Mouse (Mus musculus) hindbrain, embryonic 14.5 days (tissue): ENCODE results near the gene Vsx1. TPM values are rescaled to one million over a fixed set of nuclear protein-coding genes. Genes with fewer than 3 reads are reported as not detected.

Experiments
- ATAC-seq: fragments of 200-750 bp; cut with Nextera tagmentation; 2 replicates; pipeline ENCODE4 v1.8.0; 2017; ENCODE audit warnings: moderate number of reproducible peaks, mild to moderate bottlenecking, moderate TSS enrichment, moderate library complexity; ENCODE audit not compliant: low FRiP score
- DNase-seq: peaks from one replicate; pipeline ENCODE4 v3.0.0-alpha.2; 2015; ENCODE audit warnings: low spot score
- H3K27ac ChIP-seq: fragments of 300-500 bp; sonication (generic); 2 replicates; pipeline ENCODE4 v1.5.1; 2014; ENCODE audit warnings: mild to moderate bottlenecking, moderate library complexity
- H3K27me3 ChIP-seq: fragments of 300-500 bp; sonication (generic); 2 replicates; pipeline ENCODE4 v1.6.1; 2014; ENCODE audit warnings: mild to moderate bottlenecking, low read length, mixed read lengths; ENCODE audit not compliant: control insufficient read depth, insufficient read depth
- H3K36me3 ChIP-seq: fragments of 300-500 bp; sonication (generic); replicated peaks from 2 replicates; pipeline ENCODE4 v1.6.1; 2014; ENCODE audit not compliant: control insufficient read depth, insufficient read depth
- H3K4me1 ChIP-seq: fragments of 300-500 bp; sonication (generic); replicated peaks from 2 replicates; pipeline ENCODE4 v1.6.1; 2014; ENCODE audit warnings: antibody characterized with exemption, low read length, mixed read lengths; ENCODE audit not compliant: control insufficient read depth, insufficient read depth
- H3K4me2 ChIP-seq: fragments of 300-500 bp; sonication (generic); replicated peaks from 2 replicates; pipeline ENCODE4 v1.6.1; 2014; ENCODE audit warnings: mild to moderate bottlenecking, moderate library complexity
- H3K4me3 ChIP-seq: fragments of 300-500 bp; sonication (generic); replicated peaks from 2 replicates; pipeline ENCODE4 v1.5.1; 2014; ENCODE audit warnings: mild to moderate bottlenecking, low read length
- H3K9ac ChIP-seq: fragments of 300-500 bp; sonication (generic); 2 replicates; pipeline ENCODE4 v1.6.1; 2014
- H3K9me3 ChIP-seq: fragments of 300-500 bp; sonication (generic); 2 replicates; pipeline ENCODE4 v1.6.1; 2016; ENCODE audit warnings: low read length; ENCODE audit not compliant: control insufficient read depth
- whole genome bisulfite sequencing: fragments of 180-500 bp; shearing (Covaris S2); extraction: QIAGEN DNeasy Blood & Tissue Kit; methylation state at CpG from one replicate; pipeline ENCODE4 v1.1.7; 2014; 5-methylcytosine and 5-hydroxymethylcytosine counted together
- polyA plus RNA-seq: library from polyadenylated mRNA; unstranded; fragments of >200 nt; fragmentation: Nextera tagmentation; extraction: Ambion mirVana; gene quantifications from 2 replicates; pipeline ENCODE4 v1.2.1, GENCODE M21; 2014

Gene Vsx1
- polyA plus RNA-seq, 1 experiment from 2014 or later, result 0.05 TPM

DNA sequence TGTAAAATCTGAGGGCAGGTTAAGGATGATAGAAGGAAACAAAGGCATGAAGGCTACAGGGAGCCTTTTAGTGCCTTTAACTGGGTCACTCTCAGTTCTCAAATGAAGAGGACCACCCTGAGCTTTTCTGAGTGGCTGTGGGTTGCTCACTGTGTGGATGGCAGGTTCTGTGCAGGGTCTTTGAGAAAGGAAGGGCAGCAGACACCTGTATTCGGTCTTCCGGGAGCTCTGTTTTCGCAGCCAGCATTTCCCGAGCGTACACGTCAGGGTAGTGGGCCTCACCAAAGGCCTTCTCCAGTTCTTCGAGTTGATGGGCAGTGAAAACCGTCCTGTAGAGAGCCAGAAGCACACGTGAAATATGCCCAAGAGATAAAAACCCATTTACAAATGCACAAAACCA, 3.8 kb downstream of the Vsx1 start:
- Histone ChIP-seq H3K4me3 (no peak overlapping the region), H3K27ac (no peak overlapping the region), H3K9me3 (no peaks in the 10 kb centered on the region), H3K36me3 (no peaks in the 10 kb centered on the region), H3K4me2 (no peak overlapping the region), H3K4me1 (peaks cover 15% of the 10 kb centered on the region), H3K27me3 (peaks cover 57% of the 10 kb centered on the region), H3K9ac (no peak overlapping the region)
- no peak for DNase-seq
- 94% methylated on average over 9 of the region's 9 CpGs for WGBS
- ATAC-seq, result no peak

DNA sequence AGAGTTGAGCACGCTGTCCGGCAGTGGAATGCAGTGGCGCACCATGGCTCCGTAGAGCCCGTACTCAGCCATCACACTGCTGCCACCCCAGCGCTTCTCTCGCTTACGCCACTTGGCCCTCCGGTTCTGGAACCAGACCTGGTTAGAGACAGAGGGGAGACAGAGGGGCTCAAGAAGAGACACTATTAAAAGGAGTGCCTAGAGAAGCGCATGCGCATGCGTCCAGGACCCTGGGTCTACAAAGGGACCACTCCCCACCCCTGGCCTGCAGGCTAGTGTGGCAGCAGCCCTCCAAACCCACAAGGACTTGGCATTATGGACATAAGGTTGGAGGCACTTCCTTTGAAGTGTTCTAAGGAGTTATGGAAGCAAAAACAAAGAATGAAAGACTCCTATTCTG, 4.7 kb downstream of the Vsx1 start:
- Histone ChIP-seq H3K4me3 (no peak overlapping the region), H3K4me2 (no peak overlapping the region), H3K9me3 (no peaks in the 10 kb centered on the region), H3K36me3 (no peaks in the 10 kb centered on the region), H3K4me1 (peaks cover 15% of the 10 kb centered on the region), H3K9ac (no peak overlapping the region), H3K27ac (no peak overlapping the region), H3K27me3 (peaks cover 47% of the 10 kb centered on the region)
- DNase-seq (no peak), ATAC-seq (no peak)
- 84% methylated on average over 12 of the region's 12 CpGs for WGBS

DNA sequence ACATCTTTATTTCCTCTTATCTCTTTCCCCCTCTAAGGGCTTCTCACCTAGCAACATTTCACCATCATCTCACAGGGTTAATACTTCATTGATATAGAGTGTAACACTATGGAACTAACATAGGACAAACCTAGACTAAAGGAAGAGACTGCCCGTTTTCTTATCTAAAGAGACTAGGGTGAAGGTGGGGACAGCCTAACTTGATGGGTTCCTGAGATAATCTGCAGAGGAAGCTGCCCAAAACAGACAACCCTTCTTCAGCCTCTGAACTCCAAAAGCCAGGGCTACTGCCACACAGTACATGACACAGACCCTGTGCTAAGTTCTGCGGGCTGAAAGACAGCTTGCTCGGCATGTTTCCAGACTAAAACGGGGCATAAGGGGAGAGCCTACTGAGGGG, 7.6 kb downstream of the Vsx1 start:
- no peak overlapping the region for H3K9ac ChIP-seq
- DNase-seq, result no peak
- H3K4me3 ChIP-seq, result no peak overlapping the region
- no peaks in the 10 kb centered on the region for H3K9me3 ChIP-seq
- peaks cover 29% of the 10 kb centered on the region for H3K27me3 ChIP-seq
- no peaks in the 10 kb centered on the region for H3K36me3 ChIP-seq
- H3K4me1 ChIP-seq, result no peaks in the 10 kb centered on the region
- 64% methylated on average over 4 of the region's 4 CpGs for WGBS
- no peak overlapping the region for H3K4me2 ChIP-seq
- H3K27ac ChIP-seq, result no peak overlapping the region
- ATAC-seq, result no peak

DNA sequence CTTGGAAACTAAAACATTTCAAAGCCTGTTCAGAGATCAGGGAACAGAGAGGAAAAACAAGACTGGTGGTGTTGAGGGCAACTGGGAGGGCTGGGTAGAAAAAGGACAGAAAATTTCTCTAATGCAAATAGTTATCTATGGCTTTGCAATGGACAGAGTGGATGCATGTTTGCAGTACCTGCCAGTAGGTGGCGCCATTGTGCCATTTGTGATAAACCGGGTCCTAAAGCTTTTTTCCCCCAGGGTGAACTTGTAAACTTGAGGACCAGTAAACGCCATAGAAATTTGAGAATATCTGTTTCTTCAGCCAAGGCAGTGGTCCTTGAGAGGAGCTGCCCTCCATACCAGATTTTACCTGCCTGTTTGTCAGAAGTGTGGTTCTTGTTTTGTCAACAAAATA, 10.8 kb downstream of the Vsx1 start:
- Histone ChIP-seq H3K36me3 (no peaks in the 10 kb centered on the region), H3K4me2 (no peak overlapping the region), H3K4me1 (no peaks in the 10 kb centered on the region; the same call in 1 of the 2 replicates), H3K27me3 (peaks cover 10% of the 10 kb centered on the region), H3K9me3 (no peaks in the 10 kb centered on the region), H3K27ac (no peak overlapping the region), H3K9ac (no peak overlapping the region), H3K4me3 (no peak overlapping the region)
- WGBS, result 1% methylated on average over 3 of the region's 3 CpGs
- ATAC-seq (no peak), DNase-seq (peak; percentile 84)

DNA sequence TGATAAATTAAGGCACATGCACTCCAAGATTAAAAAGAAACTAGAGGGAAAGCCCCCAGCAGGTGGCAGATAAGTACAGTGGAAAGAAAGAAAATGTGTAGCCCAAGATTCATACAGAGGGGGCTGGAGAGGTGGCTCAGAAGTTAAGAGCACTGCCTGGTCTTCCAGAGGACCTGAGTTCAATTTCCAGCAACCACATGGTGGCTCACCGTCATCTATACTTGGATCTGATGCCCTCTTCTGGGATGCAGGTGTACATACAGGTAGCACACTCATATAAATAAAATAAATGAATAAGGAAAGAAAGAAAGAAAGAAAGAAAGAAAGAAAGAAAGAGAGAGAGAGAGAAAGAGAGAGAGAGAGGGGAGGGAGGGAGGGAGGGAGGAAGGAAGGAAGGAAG, 13.6 kb downstream of the Vsx1 start:
- H3K27ac ChIP-seq, result no peak overlapping the region
- H3K4me3 ChIP-seq, result no peak overlapping the region
- H3K9ac ChIP-seq, result no peak overlapping the region
- 10% methylated on average over 1 of the region's 1 CpGs for WGBS
- no peaks in the 10 kb centered on the region for H3K36me3 ChIP-seq
- peaks cover 10% of the 10 kb centered on the region for H3K27me3 ChIP-seq
- no peaks in the 10 kb centered on the region; the same call in 1 of the 2 replicates for H3K4me1 ChIP-seq
- ATAC-seq, result no peak
- DNase-seq, result no peak
- no peaks in the 10 kb centered on the region for H3K9me3 ChIP-seq
- no peak overlapping the region for H3K4me2 ChIP-seq

DNA sequence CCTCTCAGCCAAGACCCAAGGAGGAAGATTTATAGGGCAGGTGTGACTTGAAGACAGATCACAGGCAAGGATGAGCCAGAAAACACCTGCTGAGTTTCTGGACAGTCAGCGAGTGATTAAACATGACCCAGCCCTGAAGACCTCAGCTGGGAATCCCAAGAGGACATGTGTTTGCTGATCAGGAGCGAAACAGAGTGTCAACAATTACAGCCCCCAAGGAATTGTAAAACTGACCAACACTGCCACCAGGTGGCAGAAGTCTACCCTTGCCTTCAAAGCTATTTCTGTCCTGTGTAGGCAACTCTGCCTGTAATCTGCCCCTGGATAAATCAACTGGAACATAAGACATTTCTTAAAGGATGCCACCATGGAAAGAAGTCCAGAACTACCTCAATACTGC, 14.3 kb downstream of the Vsx1 start:
- peak; percentile 83 for DNase-seq
- peaks cover 10% of the 10 kb centered on the region for H3K27me3 ChIP-seq
- H3K9ac ChIP-seq, result no peak overlapping the region
- no peak overlapping the region for H3K4me3 ChIP-seq
- ATAC-seq, result peak; percentile 58; the same call in 1 of the 2 replicates
- 2% methylated on average over 2 of the region's 2 CpGs for WGBS
- no peak overlapping the region for H3K4me2 ChIP-seq
- H3K27ac ChIP-seq, result no peak overlapping the region
- no peaks in the 10 kb centered on the region for H3K36me3 ChIP-seq
- no peaks in the 10 kb centered on the region; the same call in 1 of the 2 replicates for H3K4me1 ChIP-seq
- H3K9me3 ChIP-seq, result no peaks in the 10 kb centered on the region

DNA sequence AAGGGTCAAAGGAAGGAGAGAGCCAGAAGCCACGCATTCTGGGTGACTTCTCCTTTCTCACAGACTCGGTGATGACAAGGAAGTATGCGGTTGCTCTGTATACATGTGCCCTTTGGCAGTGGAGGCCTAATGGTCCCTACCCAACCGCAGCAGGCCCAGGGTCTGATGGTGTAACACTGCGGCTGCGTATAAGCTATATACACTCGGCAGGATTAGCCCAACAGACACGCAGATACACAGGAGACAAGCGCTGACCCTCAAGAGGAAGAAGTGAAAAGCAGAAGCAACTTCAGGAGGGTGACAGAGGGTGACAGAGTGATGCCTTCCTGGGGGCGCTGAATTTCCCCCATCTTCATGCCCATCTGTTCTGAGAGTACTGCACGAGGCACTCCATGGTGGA, 15.2 kb downstream of the Vsx1 start:
- Histone ChIP-seq H3K9ac (no peak overlapping the region), H3K4me3 (no peak overlapping the region), H3K27ac (no peak overlapping the region), H3K4me2 (no peak overlapping the region), H3K9me3 (no peaks in the 10 kb centered on the region), H3K27me3 (peaks cover 19% of the 10 kb centered on the region), H3K4me1 (no peaks in the 10 kb centered on the region; the same call in 1 of the 2 replicates), H3K36me3 (no peaks in the 10 kb centered on the region)
- DNase-seq (no peak), ATAC-seq (no peak)
- 85% methylated on average over 11 of the region's 11 CpGs for WGBS

DNA sequence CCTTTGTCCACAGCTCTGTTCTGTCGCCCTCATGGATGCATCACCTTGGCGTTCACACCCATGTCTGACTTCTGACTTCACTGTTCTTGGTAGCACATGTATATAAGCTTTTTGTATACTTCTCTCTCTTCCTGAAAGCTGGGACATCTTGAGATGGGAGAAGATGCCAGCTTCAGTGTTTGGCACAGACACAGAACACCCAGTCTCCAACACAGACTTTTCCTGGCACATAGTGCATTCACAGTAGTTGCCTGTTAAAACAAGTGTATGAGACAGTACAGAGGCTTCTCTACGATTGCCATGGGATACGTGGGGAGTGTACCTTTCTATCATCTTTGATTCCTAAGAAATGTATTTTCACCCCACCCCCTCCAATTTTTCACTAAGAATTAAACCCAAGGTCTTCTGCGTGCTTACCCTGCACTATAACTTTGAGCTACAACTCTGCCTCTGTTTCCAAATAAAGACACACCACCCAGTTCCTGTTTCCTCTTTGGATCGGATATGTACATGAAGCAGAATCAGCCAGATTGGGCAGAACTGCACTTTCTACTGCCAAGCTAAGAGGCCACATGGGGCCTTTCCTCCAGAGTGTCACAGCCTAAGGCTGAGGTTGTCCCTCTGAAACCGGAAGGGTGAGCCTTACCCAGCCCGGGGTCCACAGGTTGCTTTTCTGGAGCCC, 17.4 kb downstream of the Vsx1 start:
- H3K4me1 ChIP-seq, result peaks cover 10% of the 10 kb centered on the region
- ATAC-seq (no peak), DNase-seq (no peak)
- H3K4me2 ChIP-seq, result no peak overlapping the region
- H3K9ac ChIP-seq, result no peak overlapping the region
- H3K27me3 ChIP-seq, result peaks cover 16% of the 10 kb centered on the region; the same call in 1 of the 2 replicates
- no peaks in the 10 kb centered on the region for H3K9me3 ChIP-seq
- H3K27ac ChIP-seq, result no peak overlapping the region
- H3K4me3 ChIP-seq, result no peak overlapping the region
- 85% methylated on average over 8 of the region's 8 CpGs for WGBS
- no peaks in the 10 kb centered on the region for H3K36me3 ChIP-seq

DNA sequence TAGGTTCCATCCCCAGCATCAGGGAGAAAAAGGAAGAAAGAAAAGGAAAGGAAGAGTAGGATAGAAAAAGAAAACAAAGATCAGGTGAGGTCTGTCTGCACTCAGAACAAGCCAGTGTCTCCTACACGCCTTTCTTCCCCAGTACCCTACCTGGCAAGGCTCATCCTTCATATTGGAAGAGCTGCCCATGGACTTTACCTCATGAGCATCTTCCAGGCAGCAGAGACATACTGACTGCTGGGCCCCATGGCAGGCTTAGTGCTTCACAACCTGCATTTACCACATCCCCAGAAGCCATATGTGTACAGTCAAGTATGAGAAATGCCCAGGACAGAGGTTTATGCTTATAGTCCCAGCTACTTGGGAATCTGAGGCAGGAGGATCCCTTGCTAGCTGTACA, 18.2 kb downstream of the Vsx1 start:
- H3K27ac ChIP-seq, result no peak overlapping the region
- WGBS, result 100% methylated on average over 1 of the region's 1 CpGs
- H3K27me3 ChIP-seq, result 0 out of 2 replicates have a peak, but pooled peaks cover 14% of the 10 kb centered on the region
- H3K9ac ChIP-seq, result no peak overlapping the region
- no peak for ATAC-seq
- no peak for DNase-seq
- no peaks in the 10 kb centered on the region for H3K36me3 ChIP-seq
- no peak overlapping the region for H3K4me3 ChIP-seq
- peaks cover 11% of the 10 kb centered on the region for H3K4me1 ChIP-seq
- no peaks in the 10 kb centered on the region for H3K9me3 ChIP-seq
- H3K4me2 ChIP-seq, result no peak overlapping the region
